Mouse (Mus musculus): ENCODE data around the gene Slc8a1.

DNA sequence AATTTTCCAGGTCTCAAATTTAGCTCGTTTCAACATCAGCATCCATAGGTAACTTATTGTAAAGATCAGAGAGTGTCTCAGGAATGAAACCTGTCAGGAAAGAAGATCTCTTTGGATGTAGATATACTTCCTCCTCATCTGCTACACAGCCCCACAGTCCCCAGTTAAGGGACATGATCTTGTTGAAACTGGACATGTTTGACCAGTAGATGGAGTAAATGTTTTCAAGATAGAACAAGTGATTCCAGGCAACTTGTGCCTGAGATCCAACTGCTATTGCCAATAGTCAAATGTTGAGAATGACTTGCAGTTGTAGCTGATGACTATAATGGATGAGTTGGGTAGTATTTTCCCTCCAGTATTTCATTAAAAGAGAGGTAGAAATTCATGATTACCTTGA, 260.8 kb downstream of the Slc8a1 start:
- no peak for TF ChIP-seq CTCF (IDR thresholded peaks at IDR 0.05; ENCODE audit: control insufficient read depth, insufficient read depth, low read length)
- no peak for TF ChIP-seq POLR2A (IDR thresholded peaks at IDR 0.05; ENCODE audit: borderline replicate concordance, control insufficient read depth, low read depth, low read length)

Measured in bone marrow, adult 2 months (tissue).